Mouse (Mus musculus): ENCODE measurements around the gene Pdyn. TPM values are rescaled to one million over a fixed set of nuclear protein-coding genes. Genes with fewer than 3 reads are reported as not detected.

Pdyn gene
- polyA plus RNA-seq, 1 experiment from 2014 or later = 0.18 TPM

DNA sequence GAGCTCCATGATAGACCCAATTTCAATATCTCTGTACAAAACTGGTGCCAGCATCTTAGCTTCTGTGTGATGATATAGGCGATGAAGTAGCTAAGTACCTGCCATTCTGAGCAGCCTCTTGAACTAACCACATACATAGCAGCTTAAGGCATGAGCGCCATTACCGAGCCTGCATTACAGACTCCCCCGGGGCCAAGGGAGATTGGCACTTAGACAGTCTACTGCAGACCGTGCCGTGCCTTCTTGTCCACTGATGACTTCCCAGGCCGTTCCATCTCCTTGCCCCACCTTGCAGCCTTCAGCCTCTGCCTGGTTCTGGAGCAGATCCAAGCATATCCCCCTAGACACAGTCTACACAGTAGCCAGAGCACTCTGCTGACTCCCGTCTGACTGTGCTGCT lies 7.0 kb downstream of the Pdyn start:
- H3K9ac ChIP-seq (ENCODE audit: low read length) = no peak overlapping the region
- no peak overlapping the region for H3K4me2 ChIP-seq (ENCODE audit: low read depth, low read length)
- no peak overlapping the region for H3K4me3 ChIP-seq (ENCODE audit: low read length)
- 73% methylated on average over 8 of the region's 8 CpGs for WGBS
- H3K9me3 ChIP-seq (replicated peaks; ENCODE audit: control insufficient read depth, low read length) = no peaks in the 10 kb centered on the region
- peaks cover 12% of the 10 kb centered on the region for H3K27me3 ChIP-seq (ENCODE audit: control insufficient read depth, insufficient read depth, low read length)
- ATAC-seq (replicated peaks; ENCODE audit: extremely low read depth, insufficient read depth, low FRiP score) = no peak
- no peak overlapping the region for H3K27ac ChIP-seq (ENCODE audit: low read length)
- no peaks in the 10 kb centered on the region for H3K4me1 ChIP-seq (ENCODE audit: control insufficient read depth, insufficient read depth, low read length)
- H3K36me3 ChIP-seq (ENCODE audit: control insufficient read depth, insufficient read depth) = no peaks in the 10 kb centered on the region

DNA sequence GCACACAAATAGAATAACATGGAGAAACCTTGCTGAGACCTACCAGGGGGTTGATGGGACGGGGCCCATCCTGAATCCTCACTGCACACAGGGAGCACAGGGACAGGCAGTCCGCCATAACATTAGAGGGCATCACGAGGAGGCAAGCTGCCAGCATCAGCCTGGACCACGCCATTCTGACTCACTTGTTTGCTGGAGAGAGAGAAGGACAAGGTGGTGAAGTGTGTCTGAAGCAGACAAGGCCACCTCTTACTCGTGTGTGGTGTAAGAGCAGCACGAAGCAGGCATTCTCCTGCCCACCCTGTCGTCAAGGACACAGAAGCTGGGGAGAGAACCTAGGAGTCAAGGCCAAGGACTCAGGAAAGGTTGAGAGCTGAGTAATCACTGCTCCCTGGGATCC lies 9.9 kb downstream of the Pdyn start:
- 49% methylated on average over 7 of the region's 7 CpGs for WGBS
- Histone ChIP-seq H3K9ac (ENCODE audit: low read length) (no peak overlapping the region), H3K4me3 (ENCODE audit: low read length) (no peak overlapping the region), H3K4me2 (ENCODE audit: low read depth, low read length) (no peak overlapping the region), H3K9me3 (replicated peaks; ENCODE audit: control insufficient read depth, low read length) (no peaks in the 10 kb centered on the region), H3K27ac (ENCODE audit: low read length) (no peak overlapping the region), H3K4me1 (ENCODE audit: control insufficient read depth, insufficient read depth, low read length) (no peaks in the 10 kb centered on the region), H3K36me3 (ENCODE audit: control insufficient read depth, insufficient read depth) (no peaks in the 10 kb centered on the region), H3K27me3 (ENCODE audit: control insufficient read depth, insufficient read depth, low read length) (peaks cover 5% of the 10 kb centered on the region; the same call in 1 of the 2 replicates)
- peak; percentile 82 for ATAC-seq (replicated peaks; ENCODE audit: extremely low read depth, insufficient read depth, low FRiP score)

DNA sequence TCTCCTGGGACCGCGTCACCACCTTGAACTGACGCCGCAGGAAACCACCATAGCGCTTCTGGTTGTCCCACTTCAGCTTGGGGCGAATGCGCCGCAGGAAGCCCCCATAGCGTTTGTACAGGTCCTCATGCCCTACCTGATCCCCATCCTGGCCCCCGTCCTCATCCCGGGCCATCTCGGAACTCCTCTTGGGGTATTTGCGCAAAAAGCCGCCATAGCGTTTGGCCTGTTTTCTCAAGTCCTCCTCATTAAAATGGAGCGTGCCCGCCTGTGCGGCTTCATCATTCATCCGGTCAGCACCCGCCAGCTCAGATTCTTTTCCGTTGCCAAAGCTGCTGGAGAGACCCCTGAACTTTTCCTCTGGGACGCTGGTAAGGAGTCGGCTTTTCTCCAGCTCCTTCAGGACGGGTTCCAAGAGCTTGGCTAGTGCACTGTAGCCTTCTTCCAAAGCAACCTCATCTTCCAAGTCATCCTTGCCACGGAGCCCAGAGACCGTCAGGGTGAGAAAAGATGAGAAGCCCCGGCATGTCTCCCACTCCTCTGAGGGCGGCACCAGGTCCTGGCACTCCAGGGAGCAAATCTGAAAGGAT lies 11.5 kb downstream of the Pdyn start:
- Histone ChIP-seq H3K4me2 (ENCODE audit: low read depth, low read length) (no peak overlapping the region), H3K36me3 (ENCODE audit: control insufficient read depth, insufficient read depth) (no peaks in the 10 kb centered on the region), H3K9ac (ENCODE audit: low read length) (no peak overlapping the region), H3K4me3 (ENCODE audit: low read length) (no peak overlapping the region), H3K27ac (ENCODE audit: low read length) (no peak overlapping the region), H3K9me3 (replicated peaks; ENCODE audit: control insufficient read depth, low read length) (no peaks in the 10 kb centered on the region), H3K27me3 (ENCODE audit: control insufficient read depth, insufficient read depth, low read length) (peaks cover 2% of the 10 kb centered on the region; the same call in 1 of the 2 replicates), H3K4me1 (ENCODE audit: control insufficient read depth, insufficient read depth, low read length) (no peaks in the 10 kb centered on the region)
- no peak for ATAC-seq (replicated peaks; ENCODE audit: extremely low read depth, insufficient read depth, low FRiP score)
- 90% methylated on average over 28 of the region's 28 CpGs for WGBS

DNA sequence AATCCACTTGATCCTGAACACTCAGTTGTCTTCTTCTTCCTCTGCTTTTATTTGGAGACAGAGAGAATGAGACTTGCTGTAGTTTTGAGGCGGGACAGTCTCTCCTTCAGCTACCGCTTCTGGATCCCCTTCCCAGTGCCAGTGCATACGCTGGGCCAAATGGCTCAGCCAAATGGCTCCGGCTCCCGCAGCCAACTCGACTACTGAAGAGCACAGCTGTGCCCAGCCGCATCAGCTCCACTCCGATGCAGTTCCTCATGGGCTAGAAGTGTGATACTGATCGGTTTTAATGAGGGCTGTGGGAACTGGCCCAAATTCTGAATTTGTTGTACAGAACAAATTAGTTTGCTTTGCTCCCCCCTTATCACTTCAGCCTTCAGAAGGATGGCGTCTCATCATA lies 12.7 kb downstream of the Pdyn start:
- no peaks in the 10 kb centered on the region for H3K4me1 ChIP-seq (ENCODE audit: control insufficient read depth, insufficient read depth, low read length)
- H3K36me3 ChIP-seq (ENCODE audit: control insufficient read depth, insufficient read depth) = no peaks in the 10 kb centered on the region
- no peak for ATAC-seq (replicated peaks; ENCODE audit: extremely low read depth, insufficient read depth, low FRiP score)
- WGBS = 52% methylated on average over 10 of the region's 10 CpGs
- no peak overlapping the region for H3K4me2 ChIP-seq (ENCODE audit: low read depth, low read length)
- H3K9me3 ChIP-seq (replicated peaks; ENCODE audit: control insufficient read depth, low read length) = no peaks in the 10 kb centered on the region
- H3K4me3 ChIP-seq (ENCODE audit: low read length) = no peak overlapping the region
- H3K27me3 ChIP-seq (ENCODE audit: control insufficient read depth, insufficient read depth, low read length) = peaks cover 2% of the 10 kb centered on the region; the same call in 1 of the 2 replicates
- no peak overlapping the region for H3K27ac ChIP-seq (ENCODE audit: low read length)
- no peak overlapping the region for H3K9ac ChIP-seq (ENCODE audit: low read length)

DNA sequence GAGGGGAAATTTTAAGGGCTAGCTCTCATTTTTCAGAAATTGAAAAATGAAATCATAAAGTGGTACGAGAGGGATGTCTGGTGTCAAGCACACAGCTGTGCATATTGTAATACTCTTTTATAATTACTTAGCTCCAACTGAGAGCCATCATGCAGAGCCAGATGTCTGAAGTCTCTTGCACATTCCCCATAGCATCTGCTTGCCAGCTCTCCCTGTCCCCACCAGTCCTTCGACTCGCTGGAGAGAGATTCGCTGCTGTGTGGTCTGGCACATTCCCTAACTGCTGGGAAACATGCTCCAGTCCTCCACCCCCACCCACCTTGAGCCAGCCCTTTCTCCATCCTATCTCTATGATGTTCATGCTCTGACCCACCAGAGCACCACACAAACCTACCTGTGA lies 15.6 kb downstream of the Pdyn start:
- H3K4me3 ChIP-seq (ENCODE audit: low read length) = no peak overlapping the region
- no peak overlapping the region for H3K4me2 ChIP-seq (ENCODE audit: low read depth, low read length)
- ATAC-seq (replicated peaks; ENCODE audit: extremely low read depth, insufficient read depth, low FRiP score) = no peak
- 47% methylated on average over 4 of the region's 4 CpGs for WGBS
- no peak overlapping the region for H3K9ac ChIP-seq (ENCODE audit: low read length)
- peaks cover 2% of the 10 kb centered on the region; the same call in 1 of the 2 replicates for H3K27me3 ChIP-seq (ENCODE audit: control insufficient read depth, insufficient read depth, low read length)
- no peaks in the 10 kb centered on the region for H3K36me3 ChIP-seq (ENCODE audit: control insufficient read depth, insufficient read depth)
- H3K27ac ChIP-seq (ENCODE audit: low read length) = no peak overlapping the region
- no peaks in the 10 kb centered on the region for H3K9me3 ChIP-seq (replicated peaks; ENCODE audit: control insufficient read depth, low read length)
- H3K4me1 ChIP-seq (ENCODE audit: control insufficient read depth, insufficient read depth, low read length) = no peaks in the 10 kb centered on the region

DNA sequence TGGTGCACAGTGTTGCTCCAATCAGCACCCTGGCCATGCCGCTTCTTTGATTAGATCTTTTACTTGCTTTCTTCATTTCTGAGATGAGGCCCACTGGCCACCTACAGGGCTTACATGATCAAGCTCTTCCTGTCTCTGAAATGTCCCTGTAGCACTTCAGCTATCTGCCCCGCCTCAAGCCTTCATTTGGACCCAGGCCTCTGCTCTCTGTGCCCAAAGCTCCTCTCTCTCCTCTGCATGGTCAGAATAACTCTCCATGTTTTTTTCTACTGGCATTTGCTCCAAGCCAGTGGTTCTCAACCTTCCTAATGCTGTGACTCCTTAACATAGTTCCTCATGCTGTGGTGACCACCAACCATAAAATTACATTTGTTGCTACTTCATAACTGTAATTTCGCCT lies 19.4 kb downstream of the Pdyn start:
- Histone ChIP-seq H3K9ac (ENCODE audit: low read length) (no peak overlapping the region), H3K27me3 (ENCODE audit: control insufficient read depth, insufficient read depth, low read length) (peaks cover 7% of the 10 kb centered on the region), H3K27ac (ENCODE audit: low read length) (no peak overlapping the region), H3K4me3 (ENCODE audit: low read length) (no peak overlapping the region), H3K36me3 (ENCODE audit: control insufficient read depth, insufficient read depth) (no peaks in the 10 kb centered on the region), H3K9me3 (replicated peaks; ENCODE audit: control insufficient read depth, low read length) (no peaks in the 10 kb centered on the region), H3K4me1 (ENCODE audit: control insufficient read depth, insufficient read depth, low read length) (no peaks in the 10 kb centered on the region), H3K4me2 (ENCODE audit: low read depth, low read length) (no peak overlapping the region)
- ATAC-seq (replicated peaks; ENCODE audit: extremely low read depth, insufficient read depth, low FRiP score) = no peak
- 76% methylated on average over 3 of the region's 3 CpGs for WGBS

DNA sequence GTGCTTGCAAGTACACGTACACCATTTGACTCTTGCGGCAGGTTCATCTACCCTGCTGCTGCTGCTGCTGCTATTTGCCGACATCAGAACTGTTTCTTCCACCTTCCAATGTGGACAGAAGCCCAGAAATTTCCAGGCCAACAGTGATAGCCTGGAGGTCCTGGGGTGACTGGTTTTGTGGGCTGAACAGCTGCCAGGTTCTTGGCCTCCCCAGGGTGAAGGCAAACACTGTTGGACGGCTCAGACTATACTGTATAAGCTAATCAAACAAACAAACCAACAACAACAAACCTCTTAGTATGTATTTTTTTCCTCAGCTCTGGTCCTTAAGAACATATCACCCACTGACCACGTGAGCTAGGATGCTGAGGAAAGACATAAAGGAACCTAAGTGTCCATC lies 20.6 kb downstream of the Pdyn start:
- Histone ChIP-seq H3K9me3 (replicated peaks; ENCODE audit: control insufficient read depth, low read length) (no peaks in the 10 kb centered on the region), H3K4me3 (ENCODE audit: low read length) (no peak overlapping the region), H3K9ac (ENCODE audit: low read length) (no peak overlapping the region), H3K27me3 (ENCODE audit: control insufficient read depth, insufficient read depth, low read length) (peaks cover 7% of the 10 kb centered on the region), H3K4me2 (ENCODE audit: low read depth, low read length) (no peak overlapping the region), H3K27ac (ENCODE audit: low read length) (no peak overlapping the region), H3K4me1 (ENCODE audit: control insufficient read depth, insufficient read depth, low read length) (no peaks in the 10 kb centered on the region), H3K36me3 (ENCODE audit: control insufficient read depth, insufficient read depth) (no peaks in the 10 kb centered on the region)
- no peak for ATAC-seq (replicated peaks; ENCODE audit: extremely low read depth, insufficient read depth, low FRiP score)
- 75% methylated on average over 5 of the region's 5 CpGs for WGBS

DNA sequence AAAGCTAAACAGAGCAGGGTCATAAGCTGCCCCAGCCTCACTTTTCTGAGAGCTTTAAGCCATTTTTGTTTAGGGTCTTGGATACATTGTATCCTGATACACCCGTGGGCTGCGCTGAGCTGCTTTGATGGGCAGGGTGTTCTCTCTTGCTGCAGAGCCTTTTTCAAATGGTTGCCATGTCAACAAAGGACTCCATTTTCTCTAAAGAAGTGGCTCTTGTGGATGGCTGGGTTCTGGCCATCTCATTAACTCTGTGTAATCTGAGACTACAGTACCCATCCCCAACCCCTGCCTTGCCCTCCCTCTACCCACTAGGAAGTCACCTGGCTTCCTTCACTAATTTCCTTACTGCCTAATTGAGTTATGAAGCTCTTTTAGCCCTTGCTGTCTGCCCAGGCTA lies 22.0 kb downstream of the Pdyn start:
- Histone ChIP-seq H3K9me3 (replicated peaks; ENCODE audit: control insufficient read depth, low read length) (no peaks in the 10 kb centered on the region), H3K27ac (ENCODE audit: low read length) (no peak overlapping the region), H3K4me1 (ENCODE audit: control insufficient read depth, insufficient read depth, low read length) (no peaks in the 10 kb centered on the region), H3K4me3 (ENCODE audit: low read length) (no peak overlapping the region), H3K36me3 (ENCODE audit: control insufficient read depth, insufficient read depth) (no peaks in the 10 kb centered on the region), H3K4me2 (ENCODE audit: low read depth, low read length) (no peak overlapping the region), H3K27me3 (ENCODE audit: control insufficient read depth, insufficient read depth, low read length) (peaks cover 7% of the 10 kb centered on the region), H3K9ac (ENCODE audit: low read length) (no peak overlapping the region)
- no peak for ATAC-seq (replicated peaks; ENCODE audit: extremely low read depth, insufficient read depth, low FRiP score)
- WGBS = 69% methylated on average over 2 of the region's 2 CpGs

DNA sequence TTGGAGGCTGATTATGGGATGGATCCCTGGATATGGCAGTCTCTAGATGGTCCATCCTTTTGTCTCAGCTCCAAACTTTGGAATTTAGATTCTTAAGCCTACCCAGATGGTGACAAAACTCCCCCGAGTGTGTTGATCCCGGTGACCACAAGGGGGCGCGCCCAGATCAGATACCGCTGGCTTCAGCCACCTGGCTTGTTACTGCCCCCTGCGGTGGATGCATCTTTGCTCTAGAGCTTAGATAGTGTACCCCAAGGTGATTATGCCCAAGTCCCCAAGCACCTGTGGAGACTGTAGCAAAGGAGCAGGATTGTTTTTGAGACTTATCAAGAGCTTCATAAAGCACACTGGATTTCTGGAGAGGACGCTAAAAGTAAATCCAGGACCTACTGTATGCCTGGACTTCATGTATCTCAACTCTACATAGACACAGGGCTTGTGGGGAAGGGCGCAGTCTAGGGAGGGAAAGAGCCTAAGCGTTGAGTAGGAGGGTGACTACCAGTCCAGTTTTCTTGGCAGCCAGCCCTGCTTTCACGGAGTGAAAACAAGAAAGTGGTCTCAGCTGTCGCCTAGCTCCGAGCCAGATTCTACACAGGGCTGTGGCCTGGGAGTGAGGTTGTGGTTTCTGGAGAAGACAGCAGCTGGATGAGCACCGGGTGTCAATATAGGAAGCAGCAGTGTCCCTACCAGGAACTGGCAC lies 24.6 kb downstream of the Pdyn start:
- 22% methylated on average over 13 of the region's 13 CpGs for WGBS
- H3K4me2 ChIP-seq (ENCODE audit: low read depth, low read length) = no peak overlapping the region
- no peak overlapping the region for H3K9ac ChIP-seq (ENCODE audit: low read length)
- no peaks in the 10 kb centered on the region for H3K36me3 ChIP-seq (ENCODE audit: control insufficient read depth, insufficient read depth)
- no peak overlapping the region for H3K4me3 ChIP-seq (ENCODE audit: low read length)
- 0 out of 2 replicates have a peak, but pooled peaks have one; percentile 14 for ATAC-seq (replicated peaks; ENCODE audit: extremely low read depth, insufficient read depth, low FRiP score)
- H3K27ac ChIP-seq (ENCODE audit: low read length) = no peak overlapping the region
- H3K4me1 ChIP-seq (ENCODE audit: control insufficient read depth, insufficient read depth, low read length) = no peaks in the 10 kb centered on the region
- no peaks in the 10 kb centered on the region for H3K9me3 ChIP-seq (replicated peaks; ENCODE audit: control insufficient read depth, low read length)
- peaks cover 7% of the 10 kb centered on the region for H3K27me3 ChIP-seq (ENCODE audit: control insufficient read depth, insufficient read depth, low read length)
